Mouse (Mus musculus): ENCODE measurements around the gene Ccdc158. TPM values are rescaled to one million over a fixed set of nuclear protein-coding genes. Genes with fewer than 3 reads are reported as not detected.

Ccdc158 gene
- polyA plus RNA-seq (2012; rRNA removed) (0.11 and 0.21 TPM in 2 replicates), polyA plus RNA-seq (2014; fragmentation: Nextera tagmentation; extraction: Ambion mirVana) (0.04 and 0.09 TPM in 2 replicates)

DNA sequence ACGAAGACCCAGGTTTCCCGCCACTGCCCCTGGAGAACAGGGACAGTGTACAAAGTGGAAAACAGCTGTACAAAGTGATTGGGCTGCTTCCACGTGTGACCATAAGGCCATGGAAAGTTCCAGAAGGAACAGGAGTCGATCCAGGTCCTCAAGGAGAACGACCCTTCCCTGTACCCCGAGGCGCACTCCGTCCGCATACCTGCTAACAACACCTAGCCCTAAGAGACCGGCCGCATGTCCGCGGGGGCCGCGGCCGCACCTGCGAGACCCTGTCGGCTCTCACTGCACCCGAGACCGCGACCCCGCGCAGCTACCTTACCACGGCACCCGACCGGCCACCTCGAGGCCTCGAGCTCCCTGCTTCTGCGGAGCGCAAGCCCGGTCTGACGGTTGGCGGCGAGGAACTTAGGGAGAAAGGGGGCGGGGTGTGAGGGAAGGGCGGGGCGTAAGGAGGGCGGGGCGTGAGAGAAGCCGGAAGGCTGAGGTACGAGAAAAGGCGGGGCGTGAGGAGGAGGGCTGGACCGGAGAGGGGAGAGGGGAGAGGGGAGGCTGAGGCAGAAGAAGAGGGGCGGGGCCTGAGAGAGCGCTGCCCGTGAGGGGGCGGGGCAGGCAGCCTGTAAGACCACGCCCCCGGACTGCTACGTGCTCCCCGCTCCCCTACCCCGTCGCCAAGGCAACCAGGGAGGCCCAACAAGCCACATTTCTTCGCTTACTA, at the start of gene Ccdc158:
Ccdc158 (minus strand) TSS at position 413 of the 715 bp plus-strand sequence.
- peak; percentile 59 to 63 (median 59) for DNase-seq (ENCODE audit: low read depth in 3 of 3, low spot score in 3 of 3)
- Histone ChIP-seq H3K9me3 (ENCODE audit: control insufficient read depth, low read length) (no peaks in the 10 kb centered on the region), H3K4me2 (ENCODE audit: low read depth) (peak within 1 kb of the TSS; percentile 45), H3K4me3 (ENCODE audit: insufficient read depth in 1 of 2, low read depth in 2 of 2, low read length in 2 of 2) (peak within 1 kb of the TSS; percentile 34 to 50), H3K9ac (replicated peaks) (no peak within 1 kb of the TSS), H3K27ac (no peak within 1 kb of the TSS), H3K27me3 (ENCODE audit: control insufficient read depth, insufficient read depth, low read length) (no peaks in the 10 kb centered on the region), H3K36me3 (replicated peaks; ENCODE audit: control insufficient read depth, insufficient read depth, low read depth) (no peaks in the 10 kb centered on the region), H3K4me1 (replicated peaks; ENCODE audit: control insufficient read depth in 2 of 2, insufficient read depth in 2 of 2, low read length in 1 of 2) (peaks cover 0 to 9% of the 10 kb centered on the region in 2 experiments; a peak in 3 of 4 replicates)
- TF ChIP-seq CTCF (IDR thresholded peaks at IDR 0.05; ENCODE audit: low read depth) (no peak), EP300 (IDR thresholded peaks at IDR 0.05; ENCODE audit: low read depth) (no peak)
- WGBS (ENCODE audit: insufficient replicate concordance) = 13% methylated on average over 53 of the region's 55 CpGs
- peak; percentile 85 for ATAC-seq (ENCODE audit: insufficient read depth)

DNA sequence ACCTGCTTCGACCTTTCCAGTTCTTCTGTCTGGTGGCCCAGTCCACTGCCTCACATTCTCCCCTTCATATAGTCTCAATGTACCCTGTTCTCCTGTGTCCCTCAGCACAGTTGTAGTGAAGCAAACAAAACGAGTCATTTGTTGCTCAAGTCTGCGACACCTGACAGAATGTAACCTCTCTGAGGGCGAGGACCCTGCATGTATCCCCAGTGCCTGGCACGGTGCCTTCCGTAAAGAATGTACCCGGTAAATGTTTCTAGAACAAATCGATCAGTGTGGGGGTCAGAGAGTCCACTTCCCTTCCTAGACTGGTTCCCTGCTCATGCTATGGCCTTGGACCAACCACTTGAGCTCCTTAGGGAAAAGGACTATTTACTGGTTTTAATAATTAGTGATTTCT, 46.5 kb upstream of the Ccdc158 start:
- no peaks in the 10 kb centered on the region for H3K4me1 ChIP-seq (replicated peaks; ENCODE audit: control insufficient read depth in 2 of 2, insufficient read depth in 2 of 2, low read length in 1 of 2)
- no peak overlapping the region for H3K27ac ChIP-seq
- H3K36me3 ChIP-seq (replicated peaks; ENCODE audit: control insufficient read depth, insufficient read depth, low read depth) = no peaks in the 10 kb centered on the region
- no peak overlapping the region for H3K4me3 ChIP-seq (ENCODE audit: insufficient read depth in 1 of 2, low read depth in 2 of 2, low read length in 2 of 2)
- DNase-seq (ENCODE audit: low read depth in 3 of 3, low spot score in 3 of 3) = no peak
- no peak for TF ChIP-seq EP300 (IDR thresholded peaks at IDR 0.05; ENCODE audit: low read depth)
- no peak for ATAC-seq (ENCODE audit: insufficient read depth)
- WGBS (ENCODE audit: insufficient replicate concordance) = 77% methylated on average over 8 of the region's 8 CpGs
- H3K9me3 ChIP-seq (ENCODE audit: control insufficient read depth, low read length) = no peaks in the 10 kb centered on the region
- no peaks in the 10 kb centered on the region for H3K27me3 ChIP-seq (ENCODE audit: control insufficient read depth, insufficient read depth, low read length)
- H3K4me2 ChIP-seq (ENCODE audit: low read depth) = no peak overlapping the region
- no peak overlapping the region for H3K9ac ChIP-seq (replicated peaks)

DNA sequence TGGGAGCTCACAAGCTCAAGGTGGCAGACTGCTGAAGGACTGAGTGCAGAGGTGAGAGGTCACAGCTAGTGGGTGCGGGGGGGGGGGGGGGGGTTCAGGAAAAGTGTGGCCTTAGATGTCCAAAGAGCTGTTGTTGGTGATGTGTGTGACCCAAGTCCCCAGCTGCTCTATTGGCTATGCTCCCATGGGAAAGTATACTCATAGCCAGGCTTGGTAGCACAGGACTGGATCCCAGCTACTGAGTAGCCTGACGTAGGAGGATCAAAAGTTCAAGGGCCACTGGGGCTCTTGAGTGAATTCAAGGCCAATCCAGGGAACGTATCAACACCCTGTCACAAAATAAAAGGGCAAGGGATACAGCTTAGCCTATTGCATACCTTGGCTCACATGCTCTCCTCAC, 43.8 kb upstream of the Ccdc158 start:
- WGBS (ENCODE audit: insufficient replicate concordance) = 46% methylated on average over 3 of the region's 3 CpGs
- Histone ChIP-seq H3K9me3 (ENCODE audit: control insufficient read depth, low read length) (no peaks in the 10 kb centered on the region), H3K4me2 (ENCODE audit: low read depth) (no peak overlapping the region), H3K4me3 (ENCODE audit: insufficient read depth in 1 of 2, low read depth in 2 of 2, low read length in 2 of 2) (no peak overlapping the region), H3K27me3 (ENCODE audit: control insufficient read depth, insufficient read depth, low read length) (no peaks in the 10 kb centered on the region), H3K27ac (no peak overlapping the region), H3K36me3 (replicated peaks; ENCODE audit: control insufficient read depth, insufficient read depth, low read depth) (no peaks in the 10 kb centered on the region), H3K9ac (replicated peaks) (no peak overlapping the region), H3K4me1 (replicated peaks; ENCODE audit: control insufficient read depth in 2 of 2, insufficient read depth in 2 of 2, low read length in 1 of 2) (no peaks in the 10 kb centered on the region)
- ATAC-seq (ENCODE audit: insufficient read depth) = no peak
- no peak for DNase-seq (ENCODE audit: low read depth in 3 of 3, low spot score in 3 of 3)
- TF ChIP-seq CTCF (IDR thresholded peaks at IDR 0.05; ENCODE audit: low read depth) (no peak), EP300 (IDR thresholded peaks at IDR 0.05; ENCODE audit: low read depth) (no peak)

DNA sequence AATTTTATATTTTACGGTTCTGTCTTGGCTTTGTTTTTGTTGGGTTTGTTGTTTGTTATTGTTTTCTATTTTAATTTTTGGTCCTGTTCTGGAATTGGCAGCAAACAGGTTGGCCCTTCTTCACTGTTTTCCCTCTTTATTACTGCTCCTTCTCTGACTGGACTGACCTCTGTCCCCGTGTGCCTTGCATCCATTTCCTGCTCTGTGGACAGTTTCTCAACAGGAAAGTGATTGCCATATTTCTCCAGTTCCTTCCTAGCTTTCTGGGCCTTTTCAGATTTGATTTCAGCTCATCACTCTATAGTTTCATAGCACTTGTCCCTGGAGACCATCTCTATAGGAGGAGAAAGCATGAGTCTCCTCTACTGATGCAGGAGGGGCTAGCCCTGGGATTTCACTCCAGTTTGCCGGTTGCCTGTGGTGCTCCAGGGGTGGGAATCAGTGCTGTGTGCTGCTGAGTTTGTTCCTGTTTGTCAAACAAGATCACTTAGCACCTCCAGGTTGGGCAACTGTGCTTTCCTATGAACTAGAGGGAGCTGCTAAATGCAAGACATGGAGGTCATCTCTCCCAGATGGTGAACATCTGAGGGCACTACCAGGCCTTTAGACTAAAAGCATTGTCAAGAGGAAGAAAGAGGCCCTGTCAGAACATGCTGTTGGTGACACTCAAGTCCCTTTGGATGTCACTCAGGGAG, 42.7 kb upstream of the Ccdc158 start:
- no peak overlapping the region for H3K9ac ChIP-seq (replicated peaks)
- ATAC-seq (ENCODE audit: insufficient read depth) (no peak), DNase-seq (ENCODE audit: low read depth in 3 of 3, low spot score in 3 of 3) (no peak)
- WGBS (ENCODE audit: insufficient replicate concordance) = 50% methylated on average over 3 of the region's 3 CpGs
- H3K36me3 ChIP-seq (replicated peaks; ENCODE audit: control insufficient read depth, insufficient read depth, low read depth) = no peaks in the 10 kb centered on the region
- H3K27me3 ChIP-seq (ENCODE audit: control insufficient read depth, insufficient read depth, low read length) = no peaks in the 10 kb centered on the region
- no peaks in the 10 kb centered on the region for H3K9me3 ChIP-seq (ENCODE audit: control insufficient read depth, low read length)
- no peak overlapping the region for H3K4me2 ChIP-seq (ENCODE audit: low read depth)
- H3K4me3 ChIP-seq (ENCODE audit: insufficient read depth in 1 of 2, low read depth in 2 of 2, low read length in 2 of 2) = no peak overlapping the region
- TF ChIP-seq CTCF (IDR thresholded peaks at IDR 0.05; ENCODE audit: low read depth) = no peak
- no peak for TF ChIP-seq EP300 (IDR thresholded peaks at IDR 0.05; ENCODE audit: low read depth)
- no peaks in the 10 kb centered on the region for H3K4me1 ChIP-seq (replicated peaks; ENCODE audit: control insufficient read depth in 2 of 2, insufficient read depth in 2 of 2, low read length in 1 of 2)
- no peak overlapping the region for H3K27ac ChIP-seq

DNA sequence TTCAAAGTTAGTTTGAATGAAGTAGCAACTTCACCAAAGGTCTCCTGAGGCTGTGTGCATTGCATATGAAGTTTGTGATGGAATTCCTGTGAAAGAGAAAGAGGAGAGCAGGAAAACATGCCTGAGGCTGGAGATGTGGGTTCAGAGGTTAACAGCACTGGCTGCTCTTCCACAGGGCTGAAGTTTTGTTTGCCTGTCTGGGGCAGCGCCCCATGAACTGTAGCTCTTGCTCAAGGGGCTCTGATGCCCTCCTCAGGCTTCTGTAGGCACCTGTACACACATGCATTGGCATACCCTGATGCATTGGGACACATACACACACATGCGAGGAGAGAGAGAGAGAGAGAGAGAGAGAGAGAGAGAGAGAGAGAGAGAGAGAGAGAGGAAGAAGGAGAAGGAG, 40.8 kb upstream of the Ccdc158 start:
- TF ChIP-seq CTCF (IDR thresholded peaks at IDR 0.05; ENCODE audit: low read depth) = no peak
- H3K36me3 ChIP-seq (replicated peaks; ENCODE audit: control insufficient read depth, insufficient read depth, low read depth) = no peaks in the 10 kb centered on the region
- 23% methylated on average over 2 of the region's 2 CpGs for WGBS (ENCODE audit: insufficient replicate concordance)
- no peaks in the 10 kb centered on the region for H3K27me3 ChIP-seq (ENCODE audit: control insufficient read depth, insufficient read depth, low read length)
- DNase-seq (ENCODE audit: low read depth in 3 of 3, low spot score in 3 of 3) = no peak
- no peak overlapping the region for H3K27ac ChIP-seq
- H3K9me3 ChIP-seq (ENCODE audit: control insufficient read depth, low read length) = no peaks in the 10 kb centered on the region
- no peak overlapping the region for H3K9ac ChIP-seq (replicated peaks)
- no peak overlapping the region for H3K4me3 ChIP-seq (ENCODE audit: insufficient read depth in 1 of 2, low read depth in 2 of 2, low read length in 2 of 2)
- ATAC-seq (ENCODE audit: insufficient read depth) = no peak
- no peak overlapping the region for H3K4me2 ChIP-seq (ENCODE audit: low read depth)
- no peaks in the 10 kb centered on the region for H3K4me1 ChIP-seq (replicated peaks; ENCODE audit: control insufficient read depth in 2 of 2, insufficient read depth in 2 of 2, low read length in 1 of 2)
